Mouse (Mus musculus): ENCODE results near the gene Magi2.
"Not testable (repeated sequence)": the region's sequence is repeated elsewhere in the genome, so short reads cannot be mapped to it uniquely, and the experiment has no call there.

Gene Magi2

DNA sequence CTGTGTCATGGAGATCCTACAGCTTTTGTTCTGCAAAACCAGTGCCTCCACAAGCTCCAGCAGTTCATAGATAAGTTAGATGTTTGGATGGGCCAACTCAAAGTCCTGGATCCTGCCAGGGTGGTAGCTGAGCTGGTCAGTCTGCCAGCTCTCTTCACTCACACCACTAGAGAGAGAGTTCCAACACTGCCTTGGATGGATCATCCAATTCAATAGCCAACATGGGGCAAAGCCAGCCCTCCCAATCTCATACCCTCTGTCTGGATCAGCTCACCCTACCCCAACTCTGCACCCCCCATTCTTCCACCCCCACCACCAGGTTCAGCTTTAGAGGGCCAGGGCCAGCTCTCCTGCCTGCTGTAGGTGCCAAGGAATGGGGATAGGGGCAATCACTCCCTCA, 235.7 kb downstream of the Magi2 start:
- DNase-seq = no peak

DNA sequence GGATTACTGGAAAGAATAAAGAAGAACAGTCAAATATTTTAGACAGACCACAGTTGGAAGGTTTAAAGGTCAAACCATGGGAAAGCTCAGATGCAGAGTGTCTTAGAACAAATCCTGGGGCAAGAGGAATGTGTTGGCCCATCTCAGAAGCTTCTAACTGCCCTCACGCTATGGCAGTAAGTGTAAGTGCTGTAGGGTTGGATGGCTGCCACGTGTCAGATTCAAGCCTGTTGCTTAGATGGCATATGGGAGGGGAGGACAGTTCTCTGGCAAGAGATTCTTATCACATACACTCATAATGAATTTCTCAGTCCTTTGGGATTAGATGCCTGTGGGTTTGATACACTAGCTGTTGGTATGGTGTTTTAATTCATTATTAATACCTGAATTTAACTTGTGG, 238.5 kb downstream of the Magi2 start:
- no peak for DNase-seq

DNA sequence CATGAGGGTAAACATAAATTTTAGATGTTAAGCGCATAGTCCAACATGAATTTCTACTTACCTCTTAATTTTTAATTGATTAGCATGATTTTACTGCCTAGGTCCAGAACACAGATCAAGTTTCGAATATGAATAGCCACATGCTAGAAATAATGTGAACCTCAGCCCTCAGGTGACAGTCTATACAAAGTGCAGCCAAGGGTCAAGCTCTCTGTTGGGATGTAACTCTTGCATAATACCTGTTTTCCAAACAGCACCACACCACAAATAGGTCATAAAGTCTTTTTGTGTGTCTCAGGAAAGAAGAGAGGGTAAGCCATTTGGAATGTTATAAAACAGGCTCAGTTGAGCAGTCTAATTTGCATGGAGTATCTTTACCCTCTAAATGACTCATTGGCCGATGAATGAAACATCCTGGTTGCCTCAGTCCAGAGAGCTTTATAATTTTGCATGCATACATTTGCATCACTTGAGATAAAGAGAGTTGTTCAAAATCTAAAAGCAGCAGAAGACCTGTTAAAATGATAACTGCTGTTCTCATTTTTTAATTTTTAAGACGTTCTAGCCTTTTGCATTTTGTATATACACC, 246.1 kb downstream of the Magi2 start:
- DNase-seq = no peak

DNA sequence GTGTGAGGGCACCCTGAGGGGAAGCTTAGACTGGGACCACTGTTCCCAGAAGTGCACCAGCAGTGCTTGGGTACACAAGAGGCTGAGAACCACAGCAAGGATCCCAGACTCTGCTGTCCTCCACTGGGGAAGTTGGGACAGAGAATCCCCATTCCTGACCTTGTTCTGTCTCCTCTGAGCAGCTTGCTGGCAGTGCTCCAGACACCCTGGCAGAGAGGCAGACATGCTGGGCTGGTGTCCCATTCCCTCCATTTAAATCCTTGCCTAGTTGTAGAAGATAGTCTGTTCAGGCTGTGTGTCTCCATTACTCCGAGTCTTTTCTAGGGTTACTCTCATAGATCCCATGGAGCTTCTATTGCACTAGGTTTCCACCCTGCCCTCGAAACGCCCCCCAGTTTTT, 256.1 kb downstream of the Magi2 start:
- no peak for DNase-seq

DNA sequence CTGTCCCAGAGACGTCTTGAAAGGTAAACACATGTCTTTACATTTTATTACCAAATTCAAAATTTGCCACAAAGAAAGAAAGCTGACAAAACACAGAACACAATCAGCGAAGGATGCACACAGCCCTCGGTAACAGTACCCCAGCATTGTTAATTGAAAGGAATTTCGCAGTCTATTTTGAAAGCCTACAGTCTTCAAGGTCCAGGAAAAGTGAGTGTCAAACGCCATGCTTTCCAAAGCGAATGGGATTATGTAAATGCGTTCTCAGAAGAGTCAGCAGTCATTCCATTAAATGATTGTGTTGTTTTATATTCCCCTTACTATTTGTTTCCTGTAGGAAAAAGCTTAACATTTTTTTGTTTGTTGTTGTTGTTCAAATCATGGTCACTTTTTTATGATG, 261.1 kb downstream of the Magi2 start:
- DNase-seq = no peak

DNA sequence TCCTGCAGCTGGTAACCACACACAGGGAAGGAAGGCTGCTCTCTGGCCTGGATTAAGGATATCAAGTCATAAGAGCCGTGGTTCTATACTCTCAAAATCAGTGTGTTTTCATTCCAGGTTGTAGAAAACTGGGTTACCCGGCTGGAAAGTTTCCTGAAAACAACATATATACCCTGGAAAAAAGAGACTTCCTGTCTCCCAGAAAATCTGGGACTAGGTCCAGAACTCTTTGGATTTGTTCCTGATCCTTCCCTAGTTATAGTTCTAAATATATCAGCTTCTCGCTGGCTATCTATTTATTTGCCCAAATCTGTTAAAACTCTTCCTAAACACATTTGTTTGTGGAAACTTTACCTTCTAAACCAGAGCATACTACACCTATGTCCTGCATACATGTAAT, 274.2 kb downstream of the Magi2 start:
- no peak for DNase-seq

DNA sequence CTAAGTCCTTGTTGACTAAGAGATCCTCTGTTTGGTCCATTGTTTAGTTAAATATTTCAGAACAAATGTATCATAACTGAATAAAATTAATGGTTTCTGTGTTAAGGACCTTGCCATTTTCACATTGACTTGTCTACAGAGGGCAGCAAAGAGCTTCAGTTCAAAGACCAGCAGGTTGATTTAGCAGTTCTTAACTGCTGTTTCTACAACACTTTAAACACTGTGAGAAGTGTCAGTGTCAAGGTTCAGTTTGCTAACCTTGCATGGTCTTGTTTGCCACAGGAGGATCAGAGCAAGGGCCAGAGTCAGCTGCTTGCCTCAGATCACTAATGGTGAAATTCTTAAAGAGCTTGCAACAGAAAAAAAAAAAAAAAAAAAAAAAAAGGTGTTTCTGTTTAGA, 295.3 kb downstream of the Magi2 start:
- DNase-seq = peak; percentile 65

DNA sequence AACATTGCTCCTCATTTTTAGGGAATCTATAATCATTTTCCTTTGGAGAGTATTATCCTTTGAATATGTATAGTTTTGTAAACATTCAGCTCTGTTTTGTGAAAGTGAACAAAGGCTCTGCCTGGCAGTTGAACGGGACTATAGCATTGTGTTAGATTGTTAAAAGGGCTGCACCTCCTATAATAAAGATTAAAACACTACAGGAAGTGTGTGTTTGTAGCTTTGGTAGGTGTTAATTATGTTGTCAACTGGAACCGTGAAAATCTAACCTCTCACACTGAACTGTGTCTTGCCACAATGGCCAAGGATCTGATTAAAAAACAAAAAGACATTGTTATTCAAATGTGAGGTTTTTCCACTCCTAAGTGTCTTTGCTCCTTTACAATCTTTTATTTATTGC, 312.5 kb downstream of the Magi2 start:
- no peak for DNase-seq

DNA sequence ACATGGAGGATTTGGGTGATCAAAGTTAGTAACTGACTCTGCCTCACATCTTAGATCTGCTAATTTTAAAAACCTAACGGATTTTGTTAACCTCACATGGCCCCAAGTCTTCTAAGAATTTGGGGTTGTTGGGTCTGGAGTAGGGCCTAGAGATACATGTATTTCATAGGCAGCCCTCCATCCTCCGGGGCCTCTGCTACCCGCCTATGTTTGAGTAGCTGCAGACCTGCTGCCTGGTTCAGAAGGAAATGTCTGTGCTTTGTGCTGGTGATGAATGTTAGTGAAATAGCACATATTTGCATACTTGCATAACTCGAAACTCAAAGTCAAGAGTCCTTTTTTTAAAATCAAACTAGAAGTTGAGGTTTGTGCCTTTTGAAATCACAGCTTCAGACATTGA, 319.6 kb downstream of the Magi2 start:
- no peak for DNase-seq

DNA sequence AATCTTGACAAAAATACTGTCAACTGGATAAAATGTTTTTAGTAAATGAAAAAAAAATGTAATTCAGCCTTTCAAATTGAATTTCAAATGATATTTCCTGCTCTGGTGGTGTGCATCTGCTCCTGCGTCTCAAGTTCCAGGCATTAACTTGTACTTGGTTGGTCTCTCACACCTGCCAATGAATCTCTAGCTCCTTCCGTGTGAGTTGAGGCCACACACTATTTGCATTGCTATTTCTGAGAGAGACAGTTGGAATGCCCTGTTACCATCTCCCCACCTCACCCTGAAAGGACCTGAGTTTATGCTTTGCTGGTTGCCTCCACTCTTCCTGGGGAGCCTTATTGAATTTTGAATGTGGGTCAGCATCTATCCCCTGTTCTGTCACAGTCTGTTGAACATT, 320.1 kb downstream of the Magi2 start:
- no peak for DNase-seq

DNA sequence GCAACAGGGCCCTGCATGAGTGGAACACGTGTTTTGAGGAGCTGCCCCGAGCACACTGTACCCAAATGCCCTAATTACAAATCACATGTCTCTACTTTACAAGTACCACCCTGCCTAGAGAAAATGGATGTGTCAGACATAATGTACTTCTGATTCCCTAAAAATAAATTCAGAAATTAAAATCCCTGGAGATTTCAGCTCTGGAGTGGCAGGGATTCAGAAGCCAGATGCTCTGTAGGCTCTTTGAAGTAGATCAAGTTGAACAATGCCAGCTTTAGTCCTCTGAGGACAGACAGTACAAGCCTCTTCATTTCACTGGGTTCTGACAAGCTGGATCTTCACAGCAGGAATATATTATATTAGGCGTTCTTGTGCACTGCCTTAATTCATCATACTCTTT, 326.7 kb downstream of the Magi2 start:
- no peak for DNase-seq

DNA sequence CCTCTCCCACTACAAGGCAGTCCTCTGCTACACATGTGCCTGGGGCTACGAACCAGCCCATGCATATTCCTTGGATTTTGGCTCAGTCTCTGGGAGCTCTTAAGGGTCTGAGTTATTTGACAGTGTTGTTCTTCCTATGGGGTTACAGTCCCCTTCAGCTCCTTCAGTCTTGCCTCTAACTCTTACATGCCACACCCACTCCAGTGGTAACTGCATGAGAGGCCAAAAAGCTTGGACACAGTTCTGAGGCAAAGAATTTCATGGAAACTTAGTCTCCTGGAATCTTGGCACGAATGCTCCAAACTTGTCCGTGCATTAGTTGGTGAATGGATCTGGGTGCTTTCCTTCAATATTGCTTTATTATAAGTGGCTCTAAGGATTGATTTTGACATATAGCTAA, 338.8 kb downstream of the Magi2 start:
- no peak for DNase-seq

DNA sequence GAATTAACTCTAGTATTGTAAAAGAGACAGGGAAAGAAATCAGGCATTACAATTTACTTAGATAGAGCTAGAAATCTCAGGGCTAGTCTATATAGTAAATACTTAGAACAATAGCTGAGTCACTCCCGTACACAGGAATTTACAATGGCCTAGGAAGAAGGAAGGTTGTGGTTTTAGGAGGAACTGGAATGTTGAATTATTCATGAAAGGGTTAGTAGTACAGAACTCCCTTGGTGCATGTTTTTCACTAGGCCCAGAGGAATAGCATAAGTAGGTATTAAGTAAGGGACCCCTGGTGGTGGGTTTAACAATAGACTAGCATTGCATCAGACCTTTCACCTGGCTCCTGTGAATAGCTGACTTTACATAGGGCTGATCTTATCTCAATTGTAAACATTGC, 339.3 kb downstream of the Magi2 start:
- not testable (repeated sequence) for DNase-seq

DNA sequence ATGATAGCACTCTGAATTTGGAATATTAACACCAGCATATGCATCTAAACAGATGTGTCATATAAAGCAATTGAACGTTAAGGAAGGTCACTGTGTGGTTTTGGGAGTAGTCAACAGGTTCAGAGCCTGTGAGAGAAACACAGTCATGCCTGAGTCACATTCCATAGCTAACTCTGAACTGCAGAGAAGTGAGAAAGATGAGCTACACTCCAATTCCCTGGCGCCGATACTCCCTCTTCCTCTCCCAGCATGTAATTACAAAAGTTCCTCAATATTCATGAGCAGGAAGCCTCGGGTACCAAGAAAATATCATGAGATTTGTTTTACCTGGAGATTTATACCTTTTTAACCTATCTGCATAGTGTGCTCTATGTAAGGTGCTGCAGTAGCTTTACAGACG, 380.9 kb downstream of the Magi2 start:
- DNase-seq = no peak

DNA sequence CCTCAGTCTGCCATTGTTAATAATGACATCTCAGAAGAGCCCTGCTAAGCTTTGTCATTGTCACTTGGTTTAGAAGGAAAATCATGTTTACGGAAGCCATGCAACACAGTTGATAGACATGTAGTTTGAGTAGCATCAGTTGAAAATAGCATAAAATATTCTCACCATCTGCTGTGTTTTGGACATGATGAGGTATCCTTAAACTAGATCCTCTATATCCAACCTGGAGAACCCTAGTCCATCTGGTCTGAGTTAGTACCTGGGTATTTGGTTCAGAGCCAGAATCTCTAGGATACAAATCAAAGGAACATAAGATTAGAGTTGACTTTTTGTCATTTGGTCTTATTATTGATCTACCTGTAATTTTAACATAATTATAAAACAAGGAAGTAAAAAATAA, 385.0 kb downstream of the Magi2 start:
- no peak for DNase-seq

DNA sequence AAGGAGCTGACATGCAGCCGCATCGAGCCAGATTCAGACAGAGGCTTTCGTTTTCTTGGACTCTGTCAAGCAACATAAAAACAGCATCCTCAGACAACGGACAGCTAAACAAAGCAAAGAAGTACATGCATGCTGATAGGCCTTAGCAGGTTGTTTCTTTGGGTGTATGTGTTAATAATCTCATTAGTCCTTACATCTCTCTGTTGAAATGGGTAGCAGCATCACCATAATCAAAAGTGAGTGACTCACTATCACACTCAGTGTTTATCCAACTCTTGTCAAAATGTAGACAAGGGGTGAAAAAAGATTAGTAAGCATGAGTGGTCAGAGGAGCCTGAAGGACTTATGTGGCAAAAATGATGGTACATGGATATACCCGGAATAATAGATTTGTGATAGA, 394.8 kb downstream of the Magi2 start:
- DNase-seq = no peak

DNA sequence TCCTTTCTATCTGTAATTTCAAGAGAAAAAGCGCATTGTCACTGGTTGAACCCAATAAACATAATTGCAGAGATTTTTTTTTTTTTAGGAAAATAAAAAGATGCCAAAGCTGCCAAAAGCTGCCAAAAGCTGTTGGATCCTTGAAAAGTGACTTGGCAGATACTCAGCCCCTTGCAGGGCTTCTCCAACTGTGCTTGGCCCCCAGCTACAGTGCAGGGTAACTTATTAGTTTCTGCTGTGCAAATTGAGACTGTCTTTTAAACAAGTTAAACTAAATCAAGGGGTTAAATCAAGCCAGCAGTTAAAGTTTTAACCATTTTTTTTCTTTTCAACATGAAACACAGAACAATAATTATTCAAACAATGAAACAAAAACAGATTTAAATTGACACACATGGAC, 407.1 kb downstream of the Magi2 start:
- DNase-seq = no peak

DNA sequence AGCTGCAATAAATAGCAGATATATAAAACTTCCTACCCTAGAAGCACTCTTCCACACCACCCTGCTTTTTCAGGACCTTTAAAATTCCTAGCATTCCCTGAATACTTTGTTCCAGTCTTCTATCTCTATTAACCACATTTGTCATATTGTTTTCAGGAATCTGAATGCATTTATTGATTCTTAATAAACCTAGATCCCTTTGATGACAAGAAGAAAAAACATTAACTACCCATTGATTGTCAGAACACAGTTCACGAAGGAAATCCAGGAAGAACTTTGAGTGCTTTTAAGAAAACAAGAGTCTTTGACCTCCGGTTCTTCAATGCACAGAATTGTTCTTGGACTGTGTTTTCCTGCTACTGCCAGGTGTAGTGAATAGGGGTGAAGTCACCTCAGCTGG, 411.0 kb downstream of the Magi2 start:
- no peak for DNase-seq

DNA sequence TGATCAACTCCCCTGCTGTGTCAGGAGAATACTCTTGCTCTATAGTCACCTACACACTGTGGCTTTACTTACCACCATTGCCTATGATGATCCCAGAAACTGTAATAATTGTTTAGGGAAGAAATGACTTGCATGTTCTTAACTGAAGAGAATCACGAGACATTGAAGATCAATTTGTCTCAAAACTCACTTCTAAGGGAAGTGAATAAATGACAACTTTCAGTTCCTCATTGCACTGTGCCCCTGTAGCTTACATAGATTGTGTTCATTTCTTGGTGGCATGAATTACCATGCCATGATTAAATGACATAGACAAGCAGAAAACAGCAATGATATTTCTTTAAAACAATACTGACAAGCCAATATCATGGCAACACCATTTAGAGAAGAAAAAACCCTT, 429.1 kb downstream of the Magi2 start:
- no peak for DNase-seq

DNA sequence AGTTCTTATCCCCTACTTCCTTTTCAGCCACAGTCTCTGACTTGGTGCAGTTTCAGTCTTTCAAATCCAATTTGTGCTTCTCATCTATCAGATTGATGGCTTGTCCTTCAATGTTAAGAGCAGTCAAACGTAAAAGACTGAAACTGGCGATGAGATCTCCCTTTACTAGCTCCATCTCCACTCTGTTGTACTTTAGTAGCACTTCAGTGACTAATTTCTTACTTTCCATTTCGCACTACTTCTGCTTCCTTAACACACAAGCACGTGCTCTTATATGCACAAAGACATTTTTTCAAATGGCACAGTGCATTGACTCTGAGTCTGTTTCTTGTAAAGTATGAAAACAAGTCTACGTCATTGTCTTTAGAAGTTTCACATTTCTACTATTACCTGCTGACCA, 439.6 kb downstream of the Magi2 start:
- no peak for DNase-seq

DNA sequence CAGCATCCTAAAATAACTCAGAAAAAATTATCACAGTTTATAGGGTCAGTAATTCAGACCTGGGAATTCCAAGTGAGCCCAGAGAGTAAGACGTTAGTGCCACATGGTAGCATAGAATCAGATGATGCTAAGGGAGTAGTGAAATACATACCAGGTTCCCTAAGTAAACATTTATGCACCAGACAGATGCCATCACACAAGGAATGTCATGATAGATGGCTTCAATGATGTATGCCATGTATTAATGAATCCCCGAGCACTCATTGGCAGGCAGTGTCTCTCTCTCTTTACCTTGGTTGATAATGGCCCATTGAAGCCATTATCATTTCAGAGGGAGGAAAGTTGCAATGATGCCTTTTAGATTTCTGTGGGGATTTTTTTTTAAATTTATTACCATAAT, 490.5 kb downstream of the Magi2 start:
- no peak for DNase-seq

DNA sequence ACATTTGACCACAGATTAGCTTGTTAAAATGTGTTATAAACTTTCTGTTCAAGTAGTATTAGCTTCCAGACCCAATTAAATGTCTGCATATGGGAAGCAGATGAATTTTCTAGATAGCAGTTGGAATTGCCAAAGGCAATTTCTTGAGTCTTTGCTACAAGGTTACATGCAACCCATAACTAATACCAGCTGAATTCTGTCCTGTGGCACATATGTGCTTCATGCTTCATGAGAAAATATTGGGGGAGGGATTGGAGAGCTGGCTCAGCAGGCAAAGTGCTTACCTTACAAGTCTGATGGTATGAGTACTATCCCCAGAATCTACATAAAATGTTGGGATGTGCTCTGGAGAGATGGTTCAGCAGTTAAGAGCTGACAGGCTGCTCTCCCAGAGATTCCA, 499.4 kb downstream of the Magi2 start:
- no peak for DNase-seq

DNA sequence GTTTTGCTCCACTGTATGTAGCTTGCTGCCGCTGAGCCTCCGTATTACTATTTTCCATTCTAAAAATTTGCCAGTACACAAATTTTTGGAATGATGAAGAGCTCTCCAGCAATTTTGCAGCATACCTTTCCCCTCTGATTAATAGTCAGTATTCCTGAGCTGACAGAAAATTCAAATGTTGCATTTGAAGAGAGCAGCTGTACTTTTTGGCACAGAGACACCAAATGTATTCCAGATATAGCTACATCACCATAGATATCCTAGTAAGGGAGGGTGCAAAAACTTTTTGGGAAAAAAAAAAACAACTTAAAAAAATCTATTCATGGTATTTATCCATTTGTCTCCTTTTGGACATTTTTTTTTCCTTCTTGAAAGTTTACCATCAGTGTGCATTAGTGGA, 518.5 kb downstream of the Magi2 start:
- DNase-seq = no peak

DNA sequence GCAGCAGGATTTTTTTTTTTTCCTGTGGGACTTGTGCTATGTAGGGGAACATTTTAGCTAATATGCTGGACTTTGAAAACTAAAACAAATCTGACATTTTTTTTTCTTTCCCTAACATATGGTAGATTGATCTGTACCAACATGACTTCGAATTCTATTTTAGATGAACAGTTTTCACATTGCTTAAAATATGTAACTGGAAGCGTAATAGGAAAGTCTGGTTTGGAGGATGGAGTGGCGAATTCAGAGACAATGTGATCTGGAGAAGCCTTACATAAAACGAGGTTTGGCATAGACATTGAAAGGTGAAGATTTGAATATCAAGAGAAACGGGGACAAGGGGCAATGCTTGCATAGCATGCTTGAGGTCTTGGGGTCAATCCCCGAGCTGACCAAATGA, 519.1 kb downstream of the Magi2 start:
- DNase-seq = no peak

DNA sequence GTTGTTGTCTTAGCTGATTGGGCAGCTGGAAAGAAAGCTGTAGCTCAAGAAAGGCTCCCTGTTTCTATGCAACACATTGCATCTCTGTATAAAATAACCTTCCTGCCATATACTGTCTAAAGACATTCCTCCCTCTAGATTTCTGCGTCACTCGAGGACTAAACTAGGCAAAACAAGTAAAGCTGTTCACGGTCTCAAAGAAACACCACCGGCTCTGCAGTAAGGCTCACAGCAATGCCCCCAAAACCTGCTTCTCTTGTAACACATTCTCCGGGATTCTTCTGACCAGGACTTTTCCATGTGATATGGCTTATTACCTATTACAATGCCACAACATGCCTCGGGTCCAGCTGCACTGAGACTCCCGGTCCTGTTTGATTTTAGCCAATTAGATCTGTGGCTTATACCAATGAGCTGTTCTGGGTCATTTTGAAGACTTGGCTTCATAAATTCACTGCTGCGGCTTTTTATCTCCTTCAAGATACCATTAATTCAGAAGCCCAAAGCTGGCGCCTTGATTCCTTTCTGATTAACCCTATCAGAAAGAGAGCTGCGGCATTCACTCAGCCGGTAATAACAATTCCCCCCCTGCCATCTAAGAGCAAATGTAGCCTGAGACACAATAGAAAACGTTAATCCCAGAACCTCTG, 520.2 kb downstream of the Magi2 start:
- peak; percentile 12 for DNase-seq

DNA sequence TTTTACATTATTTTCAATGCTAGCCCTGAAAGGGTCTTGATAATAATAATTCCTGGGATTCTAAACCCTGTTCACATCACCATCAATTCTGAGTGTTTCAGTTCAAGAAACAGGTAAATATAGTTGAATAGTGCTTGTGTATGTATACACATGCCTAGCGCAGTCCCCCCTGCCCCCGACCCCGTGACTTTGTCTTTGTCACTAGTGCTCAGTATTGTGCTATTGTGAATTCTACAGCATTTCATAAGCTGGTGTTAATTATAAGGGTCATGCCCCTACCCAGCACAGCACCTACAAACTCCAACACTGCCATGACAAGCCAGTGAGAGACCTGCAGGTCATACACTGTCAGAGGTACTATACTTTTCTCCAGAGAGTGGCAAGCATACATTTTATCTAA, 520.8 kb downstream of the Magi2 start:
- DNase-seq = peak; percentile 14

Measured in embryo, embryonic 11 days (tissue).